Mouse (Mus musculus): Measurements from ENCODE around the gene Atoh7.
A peak's percentile ranks its signal among the peaks of the same experiment; 100 is the strongest.

The Atoh7 gene

GRCm38 (mm10) chr10:63099941-63100562, 601 bp downstream of the Atoh7 start:
- peak; percentile 44 for DNase-seq (ENCODE audit: low spot score)

GRCm38 (mm10) chr10:63100657-63101056, 1.2 kb downstream of the Atoh7 start:
- DNase-seq (ENCODE audit: low spot score): no peak

GRCm38 (mm10) chr10:63113027-63113604, 13.7 kb downstream of the Atoh7 start:
- no peak for DNase-seq (ENCODE audit: low spot score)

- no peak for DNase-seq (ENCODE audit: low spot score)
These were observed 14.4 kb downstream of the Atoh7 start for GRCm38 (mm10) chr10:63113716-63114360.

GRCm38 (mm10) chr10:63115881-63116280, 16.4 kb downstream of the Atoh7 start:
- no peak for DNase-seq (ENCODE audit: low spot score)

- DNase-seq (ENCODE audit: low spot score): no peak
These were observed 16.9 kb downstream of the Atoh7 start for GRCm38 (mm10) chr10:63116376-63116775.

- DNase-seq (ENCODE audit: low spot score): no peak
These were observed 18.1 kb downstream of the Atoh7 start for GRCm38 (mm10) chr10:63117583-63117982.

GRCm38 (mm10) chr10:63119916-63120315, 20.5 kb downstream of the Atoh7 start:
- DNase-seq (ENCODE audit: low spot score): no peak

GRCm38 (mm10) chr10:63121961-63122360, 22.5 kb downstream of the Atoh7 start:
- no peak for DNase-seq (ENCODE audit: low spot score)

- DNase-seq (ENCODE audit: low spot score): no peak
These were observed 23.1 kb downstream of the Atoh7 start for GRCm38 (mm10) chr10:63122516-63122915.

GRCm38 (mm10) chr10:63123141-63123540, 23.7 kb downstream of the Atoh7 start:
- no peak for DNase-seq (ENCODE audit: low spot score)

- no peak for DNase-seq (ENCODE audit: low spot score)
These were observed 24.6 kb downstream of the Atoh7 start for GRCm38 (mm10) chr10:63124016-63124415.

GRCm38 (mm10) chr10:63125343-63125742, 25.9 kb downstream of the Atoh7 start:
- DNase-seq (ENCODE audit: low spot score): no peak

GRCm38 (mm10) chr10:63126116-63126515, 26.7 kb downstream of the Atoh7 start:
- no peak for DNase-seq (ENCODE audit: low spot score)

GRCm38 (mm10) chr10:63127156-63127555, 27.7 kb downstream of the Atoh7 start:
- DNase-seq (ENCODE audit: low spot score): no peak

GRCm38 (mm10) chr10:63128256-63128655, 28.8 kb downstream of the Atoh7 start:
- no peak for DNase-seq (ENCODE audit: low spot score)

- no peak for DNase-seq (ENCODE audit: low spot score)
These were observed 31.0 kb downstream of the Atoh7 start for GRCm38 (mm10) chr10:63130500-63130899.

- DNase-seq (ENCODE audit: low spot score): no peak
These were observed 32.9 kb downstream of the Atoh7 start for GRCm38 (mm10) chr10:63132356-63132755.

GRCm38 (mm10) chr10:63133326-63133725, 33.9 kb downstream of the Atoh7 start:
- no peak for DNase-seq (ENCODE audit: low spot score)

GRCm38 (mm10) chr10:63135680-63136079, 36.2 kb downstream of the Atoh7 start:
- no peak for DNase-seq (ENCODE audit: low spot score)

GRCm38 (mm10) chr10:63136436-63136835, 37.0 kb downstream of the Atoh7 start:
- no peak for DNase-seq (ENCODE audit: low spot score)

- no peak for DNase-seq (ENCODE audit: low spot score)
These were observed 43.2 kb downstream of the Atoh7 start for GRCm38 (mm10) chr10:63142660-63143059.
